Mouse (Mus musculus): ENCODE measurements around the gene Stab2. TPM values are rescaled to one million over a fixed set of nuclear protein-coding genes. Genes with fewer than 3 reads are reported as not detected.

Gene Stab2
- under 1 TPM; 0.23 to 0.59 (median 0.35) TPM for total RNA-seq (2022)

- no peak for DNase-seq (ENCODE audit: low spot score)
Measured at GRCm38 (mm10) chr10:87007385-87008214, at the start of gene Stab2. TSS of gene Stab2 (minus strand) at chr10:87008025.

GRCm38 (mm10) chr10:87051714-87052113 lies 43.9 kb upstream of the Stab2 start:
- no peak for DNase-seq (ENCODE audit: low spot score)

GRCm38 (mm10) chr10:87049179-87049578 lies 41.4 kb upstream of the Stab2 start:
- DNase-seq (ENCODE audit: low spot score) = no peak

GRCm38 (mm10) chr10:87046931-87047468 lies 39.2 kb upstream of the Stab2 start:
- DNase-seq (ENCODE audit: low spot score) = no peak

- DNase-seq (ENCODE audit: low spot score) = no peak
Measured at GRCm38 (mm10) chr10:87046469-87046868, 38.6 kb upstream of the Stab2 start.

- no peak for DNase-seq (ENCODE audit: low spot score)
Measured at GRCm38 (mm10) chr10:87045273-87045672, 37.4 kb upstream of the Stab2 start.

- no peak for DNase-seq (ENCODE audit: low spot score)
Measured at GRCm38 (mm10) chr10:87041265-87041664, 33.4 kb upstream of the Stab2 start.

GRCm38 (mm10) chr10:87039800-87040199 lies 32.0 kb upstream of the Stab2 start:
- DNase-seq (ENCODE audit: low spot score) = no peak

GRCm38 (mm10) chr10:87039340-87039739 lies 31.5 kb upstream of the Stab2 start:
- no peak for DNase-seq (ENCODE audit: low spot score)

- no peak for DNase-seq (ENCODE audit: low spot score)
Measured at GRCm38 (mm10) chr10:87037062-87037461, 29.2 kb upstream of the Stab2 start.

- DNase-seq (ENCODE audit: low spot score) = no peak
Measured at GRCm38 (mm10) chr10:87036271-87036703, 28.5 kb upstream of the Stab2 start.

GRCm38 (mm10) chr10:87035866-87036265 lies 28.0 kb upstream of the Stab2 start:
- no peak for DNase-seq (ENCODE audit: low spot score)

- no peak for DNase-seq (ENCODE audit: low spot score)
Measured at GRCm38 (mm10) chr10:87032768-87033167, 24.9 kb upstream of the Stab2 start.

GRCm38 (mm10) chr10:87024884-87025283 lies 17.1 kb upstream of the Stab2 start:
- DNase-seq (ENCODE audit: low spot score) = peak; percentile 66

GRCm38 (mm10) chr10:87020711-87021110 lies 12.9 kb upstream of the Stab2 start:
- no peak for DNase-seq (ENCODE audit: low spot score)

GRCm38 (mm10) chr10:87018876-87019275 lies 11.1 kb upstream of the Stab2 start:
- DNase-seq (ENCODE audit: low spot score) = no peak

GRCm38 (mm10) chr10:87016151-87016692 lies 8.4 kb upstream of the Stab2 start:
- no peak for DNase-seq (ENCODE audit: low spot score)

GRCm38 (mm10) chr10:87015403-87015802 lies 7.6 kb upstream of the Stab2 start:
- no peak for DNase-seq (ENCODE audit: low spot score)

- no peak for DNase-seq (ENCODE audit: low spot score)
Measured at GRCm38 (mm10) chr10:87014391-87014965, 6.7 kb upstream of the Stab2 start.

- DNase-seq (ENCODE audit: low spot score) = no peak
Measured at GRCm38 (mm10) chr10:87012087-87012486, 4.3 kb upstream of the Stab2 start.

GRCm38 (mm10) chr10:87008215-87008499 lies 332 bp upstream of the Stab2 start:
- DNase-seq (ENCODE audit: low spot score) = no peak

- no peak for DNase-seq (ENCODE audit: low spot score)
Measured at GRCm38 (mm10) chr10:86992238-86992976, 15.4 kb downstream of the Stab2 start.
